Mouse (Mus musculus) kidney, adult 2 months (tissue): ENCODE measurements at regions not wholly inside any gene's neighbourhood (a gene's known extent, or its start where the extent isn't known, plus 50 kb on each side); places are given as distances from the start of the nearest gene placed in this dataset.
A peak's percentile ranks its signal among the peaks of the same experiment; 100 is the strongest.

ENCODE experiments used
- DNase-seq: peaks from one replicate; pipeline ENCODE4 v3.0.0; 2021
- H3K27ac ChIP-seq: fragments of 200-500 bp; 2 replicates; pipeline ENCODE4 v1.5.1; 2012; ENCODE audit warnings: low read depth, low read length, control low read depth, inconsistent platforms; ENCODE audit not compliant: insufficient read depth
- H3K27me3 ChIP-seq: fragments of 200-500 bp; replicated peaks from 2 replicates; pipeline ENCODE4 v1.6.1; 2012; ENCODE audit warnings: mild to moderate bottlenecking, moderate library complexity, low read length, inconsistent platforms; ENCODE audit not compliant: control insufficient read depth, insufficient read depth
- H3K36me3 ChIP-seq: fragments of 200-500 bp; 2 replicates; pipeline ENCODE4 v1.6.1; 2012; ENCODE audit warnings: mild to moderate bottlenecking, moderate library complexity, low read length, inconsistent platforms; ENCODE audit not compliant: control insufficient read depth, insufficient read depth
- H3K4me1 ChIP-seq: fragments of 200-500 bp; 2 replicates; pipeline ENCODE4 v1.6.1; 2011; ENCODE audit warnings: low read length; ENCODE audit not compliant: control insufficient read depth, insufficient read depth
- H3K4me3 ChIP-seq: fragments of 200-500 bp; 2 replicates; pipeline ENCODE4 v1.5.1; 2011; ENCODE audit warnings: mild to moderate bottlenecking, low read depth, low read length, control low read depth; ENCODE audit not compliant: insufficient read depth
- CTCF ChIP-seq: fragments of 200-500 bp; conservative IDR thresholded peaks from 2 replicates; pipeline ENCODE4 v1.5.1; 2011; ENCODE audit warnings: low read depth, mild to moderate bottlenecking, control low read depth, low read length, moderate library complexity, mixed read lengths; ENCODE audit not compliant: insufficient read depth, insufficient read length
- POLR2A ChIP-seq: fragments of 200-500 bp; IDR thresholded peaks from one replicate; pipeline ENCODE4 v1.6.1; 2011; ENCODE audit warnings: low read depth, low read length, control low read depth
- WGBS: fragments of 180-500 bp; shearing (Covaris S2); methylation state at CpG from one replicate; pipeline ENCODE4 v1.1.7; 2018; 5-methylcytosine and 5-hydroxymethylcytosine counted together

GRCm38 (mm10) chr3:148658368-148658767, 332.0 kb downstream of the Adgrl2 start:
- 73% methylated on average over 8 of the region's 8 CpGs for WGBS
- H3K27me3 ChIP-seq = no peaks in the 10 kb centered on the region
- no peaks in the 10 kb centered on the region for H3K36me3 ChIP-seq
- DNase-seq = no peak
- no peak overlapping the region for H3K27ac ChIP-seq
- TF ChIP-seq POLR2A (no peak), CTCF (no peak)
- no peaks in the 10 kb centered on the region for H3K4me1 ChIP-seq
- H3K4me3 ChIP-seq = no peak overlapping the region

- DNase-seq = no peak
- Histone ChIP-seq H3K36me3 (no peaks in the 10 kb centered on the region), H3K27ac (no peak overlapping the region), H3K27me3 (no peaks in the 10 kb centered on the region), H3K4me3 (no peak overlapping the region), H3K4me1 (no peaks in the 10 kb centered on the region)
- 89% methylated on average over 7 of the region's 7 CpGs for WGBS
- TF ChIP-seq POLR2A (no peak), CTCF (no peak)
Observed at GRCm38 (mm10) chr3:148656187-148656586, 334.2 kb downstream of the Adgrl2 start.

- H3K27me3 ChIP-seq = no peaks in the 10 kb centered on the region
- no peak overlapping the region for H3K27ac ChIP-seq
- TF ChIP-seq CTCF (no peak), POLR2A (no peak)
- no peak for DNase-seq
- 70% methylated on average over 8 of the region's 8 CpGs for WGBS
- no peaks in the 10 kb centered on the region for H3K36me3 ChIP-seq
- no peak overlapping the region for H3K4me3 ChIP-seq
- no peaks in the 10 kb centered on the region for H3K4me1 ChIP-seq
Observed at GRCm38 (mm10) chr3:148650241-148650640, 340.1 kb downstream of the Adgrl2 start.

GRCm38 (mm10) chr3:148644924-148645323, 345.4 kb downstream of the Adgrl2 start:
- H3K27me3 ChIP-seq = no peaks in the 10 kb centered on the region
- DNase-seq = no peak
- WGBS = 93% methylated on average over 5 of the region's 5 CpGs
- no peak overlapping the region for H3K4me3 ChIP-seq
- H3K4me1 ChIP-seq = no peaks in the 10 kb centered on the region
- no peaks in the 10 kb centered on the region for H3K36me3 ChIP-seq
- no peak overlapping the region for H3K27ac ChIP-seq
- TF ChIP-seq CTCF (no peak), POLR2A (no peak)

GRCm38 (mm10) chr3:148641581-148641980, 348.8 kb downstream of the Adgrl2 start:
- Histone ChIP-seq H3K36me3 (no peaks in the 10 kb centered on the region), H3K4me3 (no peak overlapping the region), H3K27ac (no peak overlapping the region), H3K27me3 (no peaks in the 10 kb centered on the region), H3K4me1 (no peaks in the 10 kb centered on the region)
- no peak for DNase-seq
- TF ChIP-seq CTCF (no peak), POLR2A (no peak)
- 80% methylated on average over 3 of the region's 3 CpGs for WGBS

GRCm38 (mm10) chr3:148640680-148641101, 349.7 kb downstream of the Adgrl2 start:
- H3K27ac ChIP-seq = no peak overlapping the region

GRCm38 (mm10) chr3:148635101-148635500, 355.3 kb downstream of the Adgrl2 start:
- TF ChIP-seq POLR2A (no peak), CTCF (no peak)
- Histone ChIP-seq H3K4me1 (no peaks in the 10 kb centered on the region), H3K27ac (no peak overlapping the region), H3K4me3 (no peak overlapping the region), H3K27me3 (no peaks in the 10 kb centered on the region; the same call in 1 of the 2 replicates), H3K36me3 (no peaks in the 10 kb centered on the region)
- WGBS = 64% methylated on average over 4 of the region's 4 CpGs
- DNase-seq = no peak

More at GRCm38 (mm10) chr3:148640680-148641101, 349.7 kb downstream of the Adgrl2 start:
- peak; percentile 41 for DNase-seq
- Histone ChIP-seq H3K27me3 (no peaks in the 10 kb centered on the region), H3K4me1 (no peaks in the 10 kb centered on the region), H3K4me3 (no peak overlapping the region), H3K36me3 (no peaks in the 10 kb centered on the region)
- TF ChIP-seq CTCF (no peak), POLR2A (no peak)
- WGBS = 8% methylated on average over 3 of the region's 3 CpGs

- Histone ChIP-seq H3K4me1 (no peaks in the 10 kb centered on the region), H3K36me3 (no peaks in the 10 kb centered on the region), H3K27me3 (no peaks in the 10 kb centered on the region; the same call in 1 of the 2 replicates), H3K4me3 (no peak overlapping the region), H3K27ac (no peak overlapping the region)
- 51% methylated on average over 3 of the region's 3 CpGs for WGBS
- TF ChIP-seq POLR2A (no peak), CTCF (no peak)
- no peak for DNase-seq
Observed at GRCm38 (mm10) chr3:148634352-148634751, 356.0 kb downstream of the Adgrl2 start.
